Mouse (Mus musculus): Measurements from ENCODE around the gene Amer1. TPM values are rescaled to one million over a fixed set of nuclear protein-coding genes. Genes with fewer than 3 reads are reported as not detected.
A peak's percentile ranks its signal among the peaks of the same experiment; 100 is the strongest.

The Amer1 gene
- polyA plus RNA-seq (2014; fragmentation: Nextera tagmentation; extraction: Ambion mirVana): 8.6 and 8.7 TPM in 2 replicates

- WGBS: 20% methylated on average over 18 of the region's 19 CpGs
- ATAC-seq (replicated peaks; ENCODE audit: insufficient number of reproducible peaks, low FRiP score, low TSS enrichment, low read depth) (peak; percentile 98), DNase-seq (ENCODE audit: low spot score) (peak; percentile 86)
- Histone ChIP-seq H3K9ac (replicated peaks; ENCODE audit: low read length) (peak within 1 kb of the TSS; percentile 62), H3K4me1 (ENCODE audit: control insufficient read depth, insufficient read depth, low read length) (no peaks in the 10 kb centered on the region), H3K36me3 (replicated peaks; ENCODE audit: control insufficient read depth, insufficient read depth, low read depth, low read length) (no peaks in the 10 kb centered on the region), H3K27me3 (ENCODE audit: control insufficient read depth, insufficient read depth, low read length) (no peaks in the 10 kb centered on the region), H3K4me2 (ENCODE audit: low read depth, low read length) (peak within 1 kb of the TSS; percentile 46), H3K9me3 (replicated peaks; ENCODE audit: control insufficient read depth, low read length) (no peaks in the 10 kb centered on the region), H3K4me3 (ENCODE audit: low read depth, low read length) (peak within 1 kb of the TSS; percentile 55), H3K27ac (replicated peaks; ENCODE audit: low read depth, low read length) (peak within 1 kb of the TSS; percentile 28; the same call in 1 of the 2 replicates)
Observed at GRCm38 (mm10) chrX:95444776-95445111, at the start of gene Amer1. TSS of gene Amer1 (minus strand) at chrX:95444872.

- DNase-seq (ENCODE audit: low spot score) (no peak), ATAC-seq (replicated peaks; ENCODE audit: insufficient number of reproducible peaks, low FRiP score, low TSS enrichment, low read depth) (no peak)
- H3K4me3 ChIP-seq (ENCODE audit: low read depth, low read length): no peak overlapping the region
- WGBS: 72% methylated on average over 3 of the region's 3 CpGs
- no peak overlapping the region for H3K27ac ChIP-seq (replicated peaks; ENCODE audit: low read depth, low read length)
- H3K9ac ChIP-seq (replicated peaks; ENCODE audit: low read length): no peak overlapping the region
- H3K27me3 ChIP-seq (ENCODE audit: control insufficient read depth, insufficient read depth, low read length): no peaks in the 10 kb centered on the region
- no peaks in the 10 kb centered on the region for H3K9me3 ChIP-seq (replicated peaks; ENCODE audit: control insufficient read depth, low read length)
- no peaks in the 10 kb centered on the region for H3K36me3 ChIP-seq (replicated peaks; ENCODE audit: control insufficient read depth, insufficient read depth, low read depth, low read length)
- H3K4me2 ChIP-seq (ENCODE audit: low read depth, low read length): no peak overlapping the region
- no peaks in the 10 kb centered on the region for H3K4me1 ChIP-seq (ENCODE audit: control insufficient read depth, insufficient read depth, low read length)
Observed at GRCm38 (mm10) chrX:95457166-95457565, 12.5 kb upstream of the Amer1 start.

GRCm38 (mm10) chrX:95445866-95446265, 1.2 kb upstream of the Amer1 start:
- ATAC-seq (replicated peaks; ENCODE audit: insufficient number of reproducible peaks, low FRiP score, low TSS enrichment, low read depth) (no peak), DNase-seq (ENCODE audit: low spot score) (no peak)
- Histone ChIP-seq H3K9me3 (replicated peaks; ENCODE audit: control insufficient read depth, low read length) (no peaks in the 10 kb centered on the region), H3K27ac (replicated peaks; ENCODE audit: low read depth, low read length) (no peak overlapping the region), H3K27me3 (ENCODE audit: control insufficient read depth, insufficient read depth, low read length) (no peaks in the 10 kb centered on the region), H3K36me3 (replicated peaks; ENCODE audit: control insufficient read depth, insufficient read depth, low read depth, low read length) (no peaks in the 10 kb centered on the region), H3K9ac (replicated peaks; ENCODE audit: low read length) (no peak overlapping the region), H3K4me3 (ENCODE audit: low read depth, low read length) (no peak overlapping the region), H3K4me1 (ENCODE audit: control insufficient read depth, insufficient read depth, low read length) (no peaks in the 10 kb centered on the region), H3K4me2 (ENCODE audit: low read depth, low read length) (no peak overlapping the region)
- WGBS: 71% methylated on average over 2 of the region's 2 CpGs

- no peaks in the 10 kb centered on the region for H3K4me1 ChIP-seq (ENCODE audit: control insufficient read depth, insufficient read depth, low read length)
- whole genome bisulfite sequencing: 39% methylated on average over 3 of the region's 3 CpGs
- no peaks in the 10 kb centered on the region for H3K27me3 ChIP-seq (ENCODE audit: control insufficient read depth, insufficient read depth, low read length)
- no peaks in the 10 kb centered on the region for H3K9me3 ChIP-seq (replicated peaks; ENCODE audit: control insufficient read depth, low read length)
- H3K4me3 ChIP-seq (ENCODE audit: low read depth, low read length): peak overlapping the region; percentile 55
- no peak overlapping the region for H3K4me2 ChIP-seq (ENCODE audit: low read depth, low read length)
- DNase-seq (ENCODE audit: low spot score) (no peak), ATAC-seq (replicated peaks; ENCODE audit: insufficient number of reproducible peaks, low FRiP score, low TSS enrichment, low read depth) (no peak)
- no peak overlapping the region for H3K27ac ChIP-seq (replicated peaks; ENCODE audit: low read depth, low read length)
- no peaks in the 10 kb centered on the region for H3K36me3 ChIP-seq (replicated peaks; ENCODE audit: control insufficient read depth, insufficient read depth, low read depth, low read length)
- no peak overlapping the region for H3K9ac ChIP-seq (replicated peaks; ENCODE audit: low read length)
Observed at GRCm38 (mm10) chrX:95445141-95445540, 469 bp upstream of the Amer1 start.

GRCm38 (mm10) chrX:95443898-95444775, 535 bp downstream of the Amer1 start:
- no peaks in the 10 kb centered on the region for H3K9me3 ChIP-seq (replicated peaks; ENCODE audit: control insufficient read depth, low read length)
- no peaks in the 10 kb centered on the region for H3K27me3 ChIP-seq (ENCODE audit: control insufficient read depth, insufficient read depth, low read length)
- H3K4me2 ChIP-seq (ENCODE audit: low read depth, low read length): peak overlapping the region; percentile 46
- DNase-seq (ENCODE audit: low spot score) (peak; percentile 46), ATAC-seq (replicated peaks; ENCODE audit: insufficient number of reproducible peaks, low FRiP score, low TSS enrichment, low read depth) (peak; percentile 79)
- peak overlapping the region; percentile 28; the same call in 1 of the 2 replicates for H3K27ac ChIP-seq (replicated peaks; ENCODE audit: low read depth, low read length)
- no peaks in the 10 kb centered on the region for H3K36me3 ChIP-seq (replicated peaks; ENCODE audit: control insufficient read depth, insufficient read depth, low read depth, low read length)
- 16% methylated on average over 36 of the region's 42 CpGs for WGBS
- H3K9ac ChIP-seq (replicated peaks; ENCODE audit: low read length): peak overlapping the region; percentile 62
- peak overlapping the region; percentile 55 for H3K4me3 ChIP-seq (ENCODE audit: low read depth, low read length)
- H3K4me1 ChIP-seq (ENCODE audit: control insufficient read depth, insufficient read depth, low read length): no peaks in the 10 kb centered on the region

- H3K36me3 ChIP-seq (replicated peaks; ENCODE audit: control insufficient read depth, insufficient read depth, low read depth, low read length): no peaks in the 10 kb centered on the region
- peak overlapping the region; percentile 55 for H3K4me3 ChIP-seq (ENCODE audit: low read depth, low read length)
- no peak overlapping the region for H3K27ac ChIP-seq (replicated peaks; ENCODE audit: low read depth, low read length)
- peak overlapping the region; percentile 46 for H3K4me2 ChIP-seq (ENCODE audit: low read depth, low read length)
- ATAC-seq (replicated peaks; ENCODE audit: insufficient number of reproducible peaks, low FRiP score, low TSS enrichment, low read depth) (no peak), DNase-seq (ENCODE audit: low spot score) (no peak)
- H3K4me1 ChIP-seq (ENCODE audit: control insufficient read depth, insufficient read depth, low read length): no peaks in the 10 kb centered on the region
- WGBS: 35% methylated on average over 12 of the region's 12 CpGs
- H3K9ac ChIP-seq (replicated peaks; ENCODE audit: low read length): peak overlapping the region; percentile 62
- H3K27me3 ChIP-seq (ENCODE audit: control insufficient read depth, insufficient read depth, low read length): no peaks in the 10 kb centered on the region
- no peaks in the 10 kb centered on the region for H3K9me3 ChIP-seq (replicated peaks; ENCODE audit: control insufficient read depth, low read length)
Observed at GRCm38 (mm10) chrX:95443390-95443789, 1.3 kb downstream of the Amer1 start.

- ATAC-seq (replicated peaks; ENCODE audit: insufficient number of reproducible peaks, low FRiP score, low TSS enrichment, low read depth) (no peak), DNase-seq (ENCODE audit: low spot score) (no peak)
- no peak overlapping the region for H3K4me2 ChIP-seq (ENCODE audit: low read depth, low read length)
- no peak overlapping the region for H3K4me3 ChIP-seq (ENCODE audit: low read depth, low read length)
- H3K36me3 ChIP-seq (replicated peaks; ENCODE audit: control insufficient read depth, insufficient read depth, low read depth, low read length): no peaks in the 10 kb centered on the region
- H3K4me1 ChIP-seq (ENCODE audit: control insufficient read depth, insufficient read depth, low read length): no peaks in the 10 kb centered on the region
- H3K9me3 ChIP-seq (replicated peaks; ENCODE audit: control insufficient read depth, low read length): no peaks in the 10 kb centered on the region
- H3K27me3 ChIP-seq (ENCODE audit: control insufficient read depth, insufficient read depth, low read length): no peaks in the 10 kb centered on the region
- H3K9ac ChIP-seq (replicated peaks; ENCODE audit: low read length): no peak overlapping the region
- WGBS: 28% methylated on average over 1 of the region's 1 CpGs
- H3K27ac ChIP-seq (replicated peaks; ENCODE audit: low read depth, low read length): no peak overlapping the region
Observed at GRCm38 (mm10) chrX:95442261-95442660, 2.4 kb downstream of the Amer1 start.

- Histone ChIP-seq H3K9ac (replicated peaks; ENCODE audit: low read length) (no peak overlapping the region), H3K9me3 (replicated peaks; ENCODE audit: control insufficient read depth, low read length) (no peaks in the 10 kb centered on the region), H3K4me1 (ENCODE audit: control insufficient read depth, insufficient read depth, low read length) (no peaks in the 10 kb centered on the region), H3K27me3 (ENCODE audit: control insufficient read depth, insufficient read depth, low read length) (no peaks in the 10 kb centered on the region), H3K27ac (replicated peaks; ENCODE audit: low read depth, low read length) (no peak overlapping the region), H3K4me3 (ENCODE audit: low read depth, low read length) (no peak overlapping the region), H3K4me2 (ENCODE audit: low read depth, low read length) (no peak overlapping the region), H3K36me3 (replicated peaks; ENCODE audit: control insufficient read depth, insufficient read depth, low read depth, low read length) (no peaks in the 10 kb centered on the region)
- no peak for DNase-seq (ENCODE audit: low spot score)
- ATAC-seq (replicated peaks; ENCODE audit: insufficient number of reproducible peaks, low FRiP score, low TSS enrichment, low read depth): no peak
Observed at GRCm38 (mm10) chrX:95441290-95441689, 3.4 kb downstream of the Amer1 start.
